Mouse (Mus musculus): ENCODE measurements around the gene Gabpb1. TPM values are rescaled to one million over a fixed set of nuclear protein-coding genes. Genes with fewer than 3 reads are reported as not detected.
A peak's percentile ranks its signal among the peaks of the same experiment; 100 is the strongest.

Gabpb1 gene
- polyA plus RNA-seq, 1 experiment from 2014 or later: 60.3 TPM

- ATAC-seq: no peak
Observed at GRCm38 (mm10) chr2:126682333-126682732, 6.2 kb upstream of the Gabpb1 start.

DNA sequence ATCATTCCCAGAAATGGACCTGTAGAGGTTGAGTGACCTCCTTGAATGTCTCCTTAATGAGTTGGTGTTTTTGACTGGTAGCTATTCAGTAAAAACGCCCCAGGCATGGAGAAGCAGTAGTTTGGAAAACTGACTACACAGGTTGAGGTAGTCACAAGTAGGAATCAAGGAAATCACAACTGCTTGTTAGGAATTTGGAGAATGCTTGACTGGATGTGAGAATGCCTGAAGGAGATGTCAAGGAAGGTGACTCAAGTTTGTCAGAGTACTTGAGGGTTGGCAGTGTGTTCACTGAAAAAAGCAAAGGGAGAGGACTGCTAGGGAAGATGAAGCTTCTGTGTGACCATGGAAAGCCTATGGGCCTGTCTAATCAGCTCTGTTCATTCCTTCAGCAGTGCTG lies 1.2 kb upstream of the Gabpb1 start:
- Histone ChIP-seq H3K9ac (ENCODE audit: low read length) (no peak overlapping the region), H3K9me3 (replicated peaks; ENCODE audit: control insufficient read depth, low read length) (no peaks in the 10 kb centered on the region; the same call in 1 of the 2 replicates), H3K27me3 (replicated peaks; ENCODE audit: control insufficient read depth, insufficient read depth, low read length) (no peaks in the 10 kb centered on the region), H3K4me1 (ENCODE audit: control insufficient read depth, insufficient read depth, low read length) (peaks cover 21% of the 10 kb centered on the region; the same call in 1 of the 2 replicates), H3K4me3 (ENCODE audit: low read depth, low read length) (no peak overlapping the region), H3K27ac (ENCODE audit: low read depth, low read length) (no peak overlapping the region), H3K36me3 (ENCODE audit: control insufficient read depth, insufficient read depth, low read length) (peaks cover 3% of the 10 kb centered on the region), H3K4me2 (ENCODE audit: low read length) (no peak overlapping the region; the same call in 1 of the 2 replicates)
- 91% methylated on average over 1 of the region's 1 CpGs for WGBS
- DNase-seq (ENCODE audit: low spot score): no peak
- no peak for ATAC-seq

More at GRCm38 (mm10) chr2:126682333-126682732, 6.2 kb upstream of the Gabpb1 start:
- no peaks in the 10 kb centered on the region for H3K4me1 ChIP-seq (ENCODE audit: control insufficient read depth, insufficient read depth, low read length)
- H3K36me3 ChIP-seq (ENCODE audit: control insufficient read depth, insufficient read depth, low read length): peaks cover 9% of the 10 kb centered on the region
- no peak overlapping the region for H3K9ac ChIP-seq (ENCODE audit: low read length)
- no peak overlapping the region for H3K27ac ChIP-seq (ENCODE audit: low read depth, low read length)
- 97% methylated on average over 2 of the region's 2 CpGs for WGBS
- DNase-seq (ENCODE audit: low spot score): no peak
- no peaks in the 10 kb centered on the region; the same call in 1 of the 2 replicates for H3K9me3 ChIP-seq (replicated peaks; ENCODE audit: control insufficient read depth, low read length)
- H3K4me2 ChIP-seq (ENCODE audit: low read length): no peak overlapping the region
- no peaks in the 10 kb centered on the region for H3K27me3 ChIP-seq (replicated peaks; ENCODE audit: control insufficient read depth, insufficient read depth, low read length)
- H3K4me3 ChIP-seq (ENCODE audit: low read depth, low read length): no peak overlapping the region

DNA sequence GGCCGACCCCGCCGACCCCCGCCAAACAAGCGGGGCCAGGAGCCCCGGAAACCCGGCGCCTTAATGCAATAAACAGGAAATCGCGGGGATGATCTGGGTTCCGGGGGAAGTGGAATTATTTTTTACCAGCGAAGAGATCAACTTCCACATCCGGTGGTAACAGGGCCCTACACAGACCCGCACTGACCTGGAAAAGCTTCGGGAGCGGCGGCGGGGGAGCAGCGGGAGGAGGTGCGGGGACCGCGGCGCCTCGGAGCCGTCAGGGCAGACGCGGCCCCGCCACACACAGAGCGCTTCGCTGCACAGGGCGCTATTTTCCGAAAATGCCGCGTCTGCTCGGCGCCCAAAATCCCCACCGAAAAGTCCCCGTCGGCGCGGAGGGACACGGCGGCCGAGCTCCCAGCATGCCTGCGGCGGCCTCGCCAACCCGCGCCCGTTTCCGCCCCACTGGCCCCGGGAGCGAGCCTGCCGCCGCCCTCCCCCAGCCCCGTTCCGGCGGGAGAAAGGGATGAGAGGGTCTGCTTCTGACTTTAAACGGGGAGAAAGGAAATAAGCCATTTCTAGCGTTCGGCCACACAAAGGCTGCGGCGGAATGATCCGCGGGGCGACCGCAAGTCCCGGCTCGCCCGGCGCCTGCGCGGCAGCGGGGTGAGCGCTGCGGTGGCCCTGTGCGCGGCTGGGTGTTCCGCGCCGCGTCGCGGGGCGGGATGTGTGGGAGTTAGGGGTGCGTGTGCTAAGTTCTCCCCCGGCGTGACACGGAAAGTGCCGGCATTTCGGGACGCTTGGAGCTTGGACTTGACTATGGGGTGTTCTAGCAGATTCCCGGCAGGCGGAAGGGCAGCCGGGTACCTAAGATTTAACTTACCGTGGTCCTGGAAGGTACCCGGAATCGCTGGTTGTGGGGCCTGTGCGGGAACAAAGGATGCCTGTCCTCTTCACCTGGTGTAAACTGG lies 692 bp downstream of the Gabpb1 start:
- under 1% methylated on average over 96 of the region's 99 CpGs for WGBS
- Histone ChIP-seq H3K4me3 (ENCODE audit: low read depth, low read length) (peak overlapping the region; percentile 97), H3K9me3 (replicated peaks; ENCODE audit: control insufficient read depth, low read length) (no peaks in the 10 kb centered on the region; the same call in 1 of the 2 replicates), H3K27ac (ENCODE audit: low read depth, low read length) (peak overlapping the region; percentile 100), H3K4me1 (ENCODE audit: control insufficient read depth, insufficient read depth, low read length) (peaks cover 27% of the 10 kb centered on the region), H3K27me3 (replicated peaks; ENCODE audit: control insufficient read depth, insufficient read depth, low read length) (no peaks in the 10 kb centered on the region), H3K4me2 (ENCODE audit: low read length) (peak overlapping the region; percentile 57), H3K9ac (ENCODE audit: low read length) (peak overlapping the region; percentile 99), H3K36me3 (ENCODE audit: control insufficient read depth, insufficient read depth, low read length) (peaks cover 3% of the 10 kb centered on the region; the same call in 1 of the 2 replicates)
- DNase-seq (ENCODE audit: low spot score) (peak; percentile 94), ATAC-seq (peak; percentile 94)

DNA sequence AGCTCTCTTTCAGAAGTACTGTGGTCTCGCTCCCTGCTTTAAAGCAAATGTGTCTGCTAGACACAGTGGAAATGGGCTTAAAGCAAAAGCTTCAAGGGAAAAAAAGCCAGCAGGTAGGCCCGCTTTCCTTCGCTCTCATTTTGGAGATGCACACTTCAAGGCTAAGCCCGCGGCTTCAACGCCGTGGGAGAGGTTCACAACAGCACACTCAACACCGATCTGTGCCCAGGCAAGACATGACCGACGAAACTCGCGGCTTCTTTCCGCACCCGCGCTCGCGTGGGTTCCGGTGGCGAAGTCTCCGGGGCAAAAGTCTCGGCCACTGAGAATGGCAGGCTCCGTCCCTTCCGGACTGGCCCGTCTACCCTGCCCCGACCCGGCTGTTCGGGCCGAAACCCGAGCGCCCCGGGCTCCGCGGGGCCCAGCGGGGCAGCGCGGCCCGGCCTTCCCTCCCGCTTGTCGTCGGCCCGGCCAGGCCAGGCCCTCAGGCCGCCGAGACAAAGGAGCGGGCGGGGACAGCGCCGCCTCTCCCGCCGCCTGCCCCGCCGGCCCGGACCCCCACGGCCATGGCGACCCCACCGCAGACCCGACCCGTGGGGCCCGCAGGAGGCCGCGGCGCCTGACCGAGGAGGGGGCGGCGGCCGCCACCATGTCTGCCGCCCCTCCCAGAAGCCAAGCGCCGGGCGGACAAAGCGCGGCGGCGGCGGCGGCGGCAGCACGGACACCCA lies 1.5 kb downstream of the Gabpb1 start:
- peak; percentile 52 for ATAC-seq
- peak overlapping the region; percentile 97 for H3K4me3 ChIP-seq (ENCODE audit: low read depth, low read length)
- H3K9ac ChIP-seq (ENCODE audit: low read length): peak overlapping the region; percentile 99
- peaks cover 3% of the 10 kb centered on the region; the same call in 1 of the 2 replicates for H3K36me3 ChIP-seq (ENCODE audit: control insufficient read depth, insufficient read depth, low read length)
- 1% methylated on average over 74 of the region's 77 CpGs for WGBS
- peaks cover 27% of the 10 kb centered on the region for H3K4me1 ChIP-seq (ENCODE audit: control insufficient read depth, insufficient read depth, low read length)
- no peaks in the 10 kb centered on the region for H3K27me3 ChIP-seq (replicated peaks; ENCODE audit: control insufficient read depth, insufficient read depth, low read length)
- H3K27ac ChIP-seq (ENCODE audit: low read depth, low read length): peak overlapping the region; percentile 100
- H3K4me2 ChIP-seq (ENCODE audit: low read length): peak overlapping the region; percentile 57
- H3K9me3 ChIP-seq (replicated peaks; ENCODE audit: control insufficient read depth, low read length): no peaks in the 10 kb centered on the region
- DNase-seq (ENCODE audit: low spot score): peak; percentile 20

GRCm38 (mm10) chr2:126673317-126674242 lies 2.6 kb downstream of the Gabpb1 start:
- H3K4me1 ChIP-seq (ENCODE audit: control insufficient read depth, insufficient read depth, low read length): peaks cover 27% of the 10 kb centered on the region
- no peaks in the 10 kb centered on the region for H3K36me3 ChIP-seq (ENCODE audit: control insufficient read depth, insufficient read depth, low read length)
- peak overlapping the region; percentile 97 for H3K4me3 ChIP-seq (ENCODE audit: low read depth, low read length)
- H3K9ac ChIP-seq (ENCODE audit: low read length): peak overlapping the region; percentile 99
- H3K9me3 ChIP-seq (replicated peaks; ENCODE audit: control insufficient read depth, low read length): no peaks in the 10 kb centered on the region
- H3K27ac ChIP-seq (ENCODE audit: low read depth, low read length): no peak overlapping the region
- ATAC-seq (no peak), DNase-seq (ENCODE audit: low spot score) (no peak)
- WGBS: 64% methylated on average over 13 of the region's 13 CpGs
- H3K4me2 ChIP-seq (ENCODE audit: low read length): peak overlapping the region; percentile 57
- no peaks in the 10 kb centered on the region for H3K27me3 ChIP-seq (replicated peaks; ENCODE audit: control insufficient read depth, insufficient read depth, low read length)

- ATAC-seq (no peak), DNase-seq (ENCODE audit: low spot score) (no peak)
- no peak overlapping the region for H3K27ac ChIP-seq (ENCODE audit: low read depth, low read length)
- no peak overlapping the region for H3K4me2 ChIP-seq (ENCODE audit: low read length)
- WGBS: 92% methylated on average over 5 of the region's 5 CpGs
- no peak overlapping the region for H3K9ac ChIP-seq (ENCODE audit: low read length)
- peaks cover 17% of the 10 kb centered on the region for H3K4me1 ChIP-seq (ENCODE audit: control insufficient read depth, insufficient read depth, low read length)
- H3K4me3 ChIP-seq (ENCODE audit: low read depth, low read length): no peak overlapping the region
- H3K36me3 ChIP-seq (ENCODE audit: control insufficient read depth, insufficient read depth, low read length): no peaks in the 10 kb centered on the region
- no peaks in the 10 kb centered on the region for H3K9me3 ChIP-seq (replicated peaks; ENCODE audit: control insufficient read depth, low read length)
- H3K27me3 ChIP-seq (replicated peaks; ENCODE audit: control insufficient read depth, insufficient read depth, low read length): no peaks in the 10 kb centered on the region
Observed at GRCm38 (mm10) chr2:126668621-126669252, 7.4 kb downstream of the Gabpb1 start.

- ATAC-seq (no peak), DNase-seq (ENCODE audit: low spot score) (no peak)
- H3K4me2 ChIP-seq (ENCODE audit: low read length): no peak overlapping the region
- no peaks in the 10 kb centered on the region for H3K36me3 ChIP-seq (ENCODE audit: control insufficient read depth, insufficient read depth, low read length)
- whole genome bisulfite sequencing: 95% methylated on average over 3 of the region's 3 CpGs
- H3K27ac ChIP-seq (ENCODE audit: low read depth, low read length): no peak overlapping the region
- H3K9ac ChIP-seq (ENCODE audit: low read length): no peak overlapping the region
- H3K4me1 ChIP-seq (ENCODE audit: control insufficient read depth, insufficient read depth, low read length): no peaks in the 10 kb centered on the region
- H3K4me3 ChIP-seq (ENCODE audit: low read depth, low read length): no peak overlapping the region
- no peaks in the 10 kb centered on the region for H3K27me3 ChIP-seq (replicated peaks; ENCODE audit: control insufficient read depth, insufficient read depth, low read length)
- no peaks in the 10 kb centered on the region for H3K9me3 ChIP-seq (replicated peaks; ENCODE audit: control insufficient read depth, low read length)
Observed at GRCm38 (mm10) chr2:126665984-126666383, 10.2 kb downstream of the Gabpb1 start.

DNA sequence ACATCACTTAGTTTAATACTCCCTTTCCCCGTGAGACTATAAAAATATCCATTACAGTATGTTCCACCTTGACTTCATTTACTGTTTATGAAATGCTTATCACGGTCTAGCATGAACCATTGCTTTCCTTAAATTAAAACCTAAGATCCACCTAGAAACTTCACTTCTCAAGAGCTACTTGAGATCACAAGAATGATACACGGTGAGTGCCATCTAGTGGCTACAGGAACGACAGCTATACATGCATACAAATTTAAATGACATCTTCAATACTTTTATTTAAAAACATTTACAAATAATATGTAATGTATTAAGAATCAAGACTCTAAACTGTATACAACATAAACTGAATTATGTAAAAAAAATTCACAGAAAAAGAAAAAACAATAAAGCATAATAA lies 12.7 kb downstream of the Gabpb1 start:
- no peak for ATAC-seq
- Histone ChIP-seq H3K9ac (ENCODE audit: low read length) (no peak overlapping the region), H3K4me1 (ENCODE audit: control insufficient read depth, insufficient read depth, low read length) (no peaks in the 10 kb centered on the region), H3K4me3 (ENCODE audit: low read depth, low read length) (no peak overlapping the region), H3K4me2 (ENCODE audit: low read length) (no peak overlapping the region), H3K27me3 (replicated peaks; ENCODE audit: control insufficient read depth, insufficient read depth, low read length) (no peaks in the 10 kb centered on the region), H3K27ac (ENCODE audit: low read depth, low read length) (no peak overlapping the region), H3K36me3 (ENCODE audit: control insufficient read depth, insufficient read depth, low read length) (no peaks in the 10 kb centered on the region), H3K9me3 (replicated peaks; ENCODE audit: control insufficient read depth, low read length) (no peaks in the 10 kb centered on the region)
- WGBS: 61% methylated on average over 4 of the region's 4 CpGs
- DNase-seq (ENCODE audit: low spot score): peak; percentile 73
